Mouse (Mus musculus): ENCODE results near the gene Msln.

The Msln gene

DNA sequence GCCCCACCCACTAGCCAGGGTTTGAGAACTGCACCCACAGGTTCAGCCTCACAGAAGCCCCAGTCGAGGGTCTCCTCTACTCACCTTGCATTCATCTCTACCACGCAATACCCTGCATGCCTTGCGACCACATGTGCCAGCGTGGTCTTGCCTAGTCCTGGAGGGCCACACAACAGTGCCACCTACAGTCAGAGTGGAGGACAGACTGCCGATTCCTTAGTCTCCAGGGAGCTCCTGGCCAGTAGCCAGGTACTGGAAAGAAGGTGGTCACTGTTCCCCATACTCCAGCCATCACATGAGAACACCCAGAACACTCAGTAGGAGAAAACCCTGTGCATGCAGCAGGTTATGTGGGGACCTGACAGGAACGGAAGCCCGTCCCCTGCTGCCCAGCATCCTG lies 30.3 kb downstream of the Msln start:
- no peak for DNase-seq (ENCODE audit: low read depth, low spot score)

DNA sequence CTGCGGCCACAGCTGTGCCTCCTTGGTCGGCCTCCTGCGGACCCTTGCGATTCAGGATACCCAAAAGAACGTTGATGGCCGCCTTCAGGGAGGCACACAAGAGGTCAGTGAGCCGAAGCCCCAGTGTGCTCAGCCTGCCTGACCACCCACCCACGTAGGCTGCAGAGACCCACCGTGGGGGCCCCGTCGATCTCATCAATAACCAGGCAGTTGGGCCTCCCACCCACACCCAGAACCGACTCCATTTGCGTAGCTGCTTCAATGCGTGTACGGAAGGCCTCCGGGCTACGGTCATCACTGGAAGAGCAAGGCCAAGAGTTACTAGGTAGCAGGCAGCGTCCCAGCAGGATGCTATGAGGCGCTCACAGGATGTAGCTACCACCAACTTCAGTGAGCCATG lies 30.7 kb downstream of the Msln start:
- no peak for DNase-seq (ENCODE audit: low read depth, low spot score)

DNA sequence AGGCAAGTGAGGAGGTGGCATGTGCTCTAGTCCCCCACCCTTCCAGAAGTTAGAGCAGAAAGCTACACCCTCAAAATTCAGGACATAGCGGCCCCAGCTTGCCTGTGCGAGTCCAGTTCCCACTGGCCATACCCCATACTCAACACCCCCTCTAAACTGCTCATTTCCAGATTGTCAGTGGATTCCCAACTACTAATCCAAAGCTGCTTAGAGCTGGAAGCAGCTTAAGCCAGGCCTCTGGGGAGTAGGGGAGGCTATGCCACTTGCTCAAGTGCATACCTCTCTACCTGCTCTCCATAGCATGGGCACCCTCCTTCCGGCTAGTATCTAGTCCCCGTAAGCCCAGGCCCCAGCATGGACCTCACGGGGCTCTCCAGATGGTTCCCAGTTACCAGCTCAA lies 32.7 kb downstream of the Msln start:
- no peak for DNase-seq (ENCODE audit: low read depth, low spot score)

DNA sequence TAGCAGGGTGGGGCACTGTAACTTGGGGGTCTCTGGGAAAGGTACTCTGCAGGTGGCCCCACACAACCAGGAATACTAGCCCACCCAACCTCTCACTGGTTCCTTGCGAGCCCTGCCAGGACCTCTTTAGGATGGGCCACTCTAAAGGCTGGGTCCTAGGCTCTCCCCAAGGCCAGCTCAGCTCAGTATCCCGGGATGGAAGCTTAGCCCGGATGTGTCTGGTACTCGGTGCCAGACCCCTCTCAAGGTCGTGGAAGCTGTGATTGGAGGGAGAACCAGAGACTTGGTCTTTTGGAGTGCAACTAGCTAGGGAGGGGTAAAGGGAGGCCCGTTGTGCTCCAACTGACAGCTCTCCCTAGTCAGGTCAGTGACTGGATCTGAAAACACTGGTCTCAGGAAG lies 36.5 kb downstream of the Msln start:
- no peak for DNase-seq (ENCODE audit: low read depth, low spot score)

DNA sequence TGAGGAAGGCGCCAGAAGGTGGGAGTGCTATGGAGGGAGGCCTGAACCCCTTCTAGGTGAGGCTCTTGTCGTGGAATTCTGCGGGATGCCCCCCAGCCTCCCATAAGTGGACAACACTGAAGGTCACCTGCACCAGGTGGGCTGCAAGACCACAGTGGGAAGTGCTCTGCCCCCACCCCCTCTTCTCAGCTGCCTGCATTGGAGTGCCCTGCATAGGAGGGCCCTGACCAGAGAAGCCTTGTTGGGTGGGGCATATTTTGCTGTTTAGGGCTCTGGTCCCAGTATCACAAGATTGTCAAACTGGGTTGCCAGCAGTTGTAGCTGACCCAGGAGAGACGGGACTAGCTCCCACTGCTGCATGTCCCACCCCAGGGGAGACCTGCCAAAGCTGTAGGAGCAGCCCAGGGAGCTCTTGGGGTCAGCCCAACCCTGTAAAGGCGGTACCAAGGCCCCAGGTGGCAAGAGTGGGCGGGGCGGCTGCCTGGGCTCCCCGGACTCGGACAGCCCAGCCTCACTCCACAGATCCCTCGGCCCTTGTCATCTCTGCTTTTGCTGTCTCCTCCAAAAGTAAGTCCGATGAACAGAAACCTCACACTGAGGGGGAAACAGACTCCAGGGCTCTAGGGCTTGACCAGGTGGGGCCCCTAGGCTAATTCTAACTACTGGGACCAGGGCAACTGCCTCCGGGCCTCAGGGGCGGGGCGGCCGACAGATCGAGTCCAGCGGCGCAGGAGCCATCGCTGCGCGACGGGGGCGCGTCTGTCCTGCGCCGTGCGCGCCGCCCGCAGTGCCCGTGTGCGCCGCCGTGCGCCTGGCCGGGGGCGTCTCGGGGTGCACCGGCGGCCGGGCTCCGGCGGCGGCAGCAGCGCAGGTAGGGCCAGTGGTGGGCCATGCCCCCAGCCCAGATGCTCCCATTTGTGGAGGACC lies 37.2 kb downstream of the Msln start, which contains the start of gene Gng13:
Gng13 (plus strand) TSS at position 461 of the 927 bp plus-strand sequence.
- DNase-seq (ENCODE audit: low read depth, low spot score) = no peak

DNA sequence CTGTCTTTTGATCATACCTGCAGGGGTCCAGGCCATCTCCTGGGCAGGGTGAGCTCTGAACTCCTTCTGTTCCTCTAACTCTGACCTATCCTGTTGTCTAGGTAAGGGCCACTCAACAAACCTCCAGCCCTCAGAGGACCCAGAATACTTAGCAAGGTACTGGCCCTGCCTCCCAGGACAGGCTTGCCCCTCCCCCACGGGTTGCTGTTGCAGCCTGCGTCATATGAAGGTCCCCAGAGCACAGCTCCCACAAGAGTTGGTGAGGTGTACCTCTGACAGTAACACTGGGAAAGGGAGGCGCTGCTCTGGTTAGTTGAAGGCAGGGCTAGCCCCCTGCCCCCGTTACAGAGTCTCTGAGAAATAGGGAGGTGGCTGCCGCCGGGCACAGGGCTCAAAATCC lies 38.0 kb downstream of the Msln start:
- DNase-seq (ENCODE audit: low read depth, low spot score) = no peak

DNA sequence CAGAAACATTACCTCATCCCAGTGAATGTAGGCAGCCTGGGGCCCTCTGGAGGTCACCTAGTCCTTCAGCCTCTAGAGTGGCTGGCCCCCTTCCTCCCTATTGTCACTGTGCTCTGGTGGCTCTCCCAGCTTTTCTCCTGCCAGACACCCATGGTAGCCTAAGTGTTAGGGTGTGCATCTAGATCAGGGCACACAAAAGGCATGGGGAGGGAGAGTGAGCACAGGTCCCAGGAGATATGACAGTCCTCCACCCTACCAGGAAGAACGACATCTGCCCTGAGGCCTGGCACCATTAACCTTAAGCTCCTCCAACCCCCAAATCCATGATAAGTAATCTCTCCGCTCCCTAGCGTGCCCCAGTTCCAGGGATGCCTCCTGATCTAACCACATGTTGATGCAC lies 38.6 kb downstream of the Msln start:
- DNase-seq (ENCODE audit: low read depth, low spot score) = no peak

DNA sequence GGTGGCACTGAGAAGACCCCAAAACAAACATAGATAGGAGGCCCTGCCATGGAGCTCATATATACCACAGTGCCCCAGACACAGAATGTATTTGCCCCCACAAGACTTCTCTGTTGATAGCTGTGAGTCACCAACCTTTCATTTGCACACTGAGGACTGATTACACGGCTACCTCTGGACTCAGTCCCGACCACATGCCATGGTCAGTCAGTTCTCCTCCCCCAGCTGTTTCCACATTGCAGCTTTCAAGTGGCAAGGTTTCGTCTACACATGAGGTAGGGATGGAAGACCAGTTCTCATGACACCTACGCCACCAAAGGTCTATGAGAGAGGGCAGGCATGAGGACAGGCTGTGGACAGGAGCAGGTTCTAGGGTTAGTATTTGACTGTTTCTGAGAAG lies 43.0 kb downstream of the Msln start:
- no peak for DNase-seq (ENCODE audit: low read depth, low spot score)

DNA sequence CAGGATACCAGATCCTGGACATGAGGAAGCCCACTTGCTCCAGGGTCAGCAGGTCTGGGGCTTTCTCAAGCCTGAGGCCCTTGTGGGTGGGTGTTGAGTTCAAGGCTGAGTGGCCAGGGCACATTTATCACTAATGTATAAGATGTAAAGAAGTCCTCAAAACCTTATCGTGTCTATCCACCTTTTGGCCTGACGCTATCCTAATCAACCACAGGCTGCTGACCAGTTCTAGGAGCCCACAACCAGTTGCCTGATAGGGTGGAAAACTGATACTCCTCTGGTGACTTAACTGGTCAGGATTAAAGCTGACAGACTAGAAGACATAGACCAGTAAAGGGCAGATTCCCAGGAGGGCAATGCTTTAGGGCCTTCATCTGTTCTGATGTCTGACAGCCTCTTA lies 44.2 kb downstream of the Msln start:
- no peak for DNase-seq (ENCODE audit: low read depth, low spot score)

DNA sequence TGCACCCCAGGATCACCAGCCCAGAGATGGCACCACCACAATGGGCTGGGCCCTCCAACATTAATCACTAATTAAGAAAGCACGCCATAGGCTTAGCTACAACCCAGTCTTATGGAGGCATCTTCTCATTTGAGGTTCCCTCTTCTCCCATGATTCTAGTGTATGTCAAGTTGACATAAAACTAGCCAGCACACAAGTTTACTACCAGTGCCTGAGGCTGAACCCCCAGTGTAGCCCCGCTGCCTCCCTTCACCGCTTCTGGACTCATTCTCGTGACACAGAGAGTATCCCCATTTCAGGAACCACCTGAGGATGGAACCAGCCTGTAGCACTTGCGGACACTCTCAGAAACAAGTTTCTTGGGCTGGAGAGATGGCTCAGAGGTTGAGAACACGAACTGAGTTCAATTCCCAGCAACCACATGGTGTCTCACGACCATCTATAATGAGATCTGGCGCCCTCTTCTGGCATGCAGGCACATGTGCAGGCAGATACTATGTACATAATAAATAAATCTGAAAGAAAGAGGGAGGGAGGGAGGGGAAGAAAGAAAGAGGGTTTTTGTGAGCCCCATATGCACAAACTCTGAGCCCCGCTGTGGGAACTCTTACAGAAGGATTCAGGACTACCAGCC lies 53.2 kb downstream of the Msln start:
- DNase-seq (ENCODE audit: low read depth, low spot score) = no peak

Data from embryo, embryonic 11.5 days (tissue).